Mouse (Mus musculus) liver, embryonic 14.5 days (tissue): ENCODE measurements around the gene Prex1.

Experiments
- CTCF ChIP-seq: IDR thresholded peaks from 2 replicates; pipeline ENCODE4 v1.5.1; 2016; ENCODE audit warnings: antibody characterized with exemption, low read depth, control low read depth
- EP300 ChIP-seq: IDR thresholded peaks from 2 replicates; pipeline ENCODE4 v1.6.1; 2016; ENCODE audit warnings: antibody characterized with exemption, low read depth

GRCm38 (mm10) chr2:166741445-166741844, 27.8 kb upstream of the Prex1 start:
- no peak for TF ChIP-seq EP300
- TF ChIP-seq CTCF: no peak
